Mouse (Mus musculus): Measurements from ENCODE around the gene Pdlim7.
A peak's percentile ranks its signal among the peaks of the same experiment; 100 is the strongest.

The Pdlim7 gene

GRCm38 (mm10) chr13:55522730-55523129 lies 9.3 kb upstream of the Pdlim7 start:
- DNase-seq (ENCODE audit: low read depth, low spot score) = no peak

- DNase-seq (ENCODE audit: low read depth, low spot score) = no peak
Observed at GRCm38 (mm10) chr13:55519606-55520005, 6.1 kb upstream of the Pdlim7 start.

GRCm38 (mm10) chr13:55516955-55517354 lies 3.5 kb upstream of the Pdlim7 start:
- peak; percentile 76 for DNase-seq (ENCODE audit: low read depth, low spot score)

- no peak for DNase-seq (ENCODE audit: low read depth, low spot score)
Observed at GRCm38 (mm10) chr13:55513828-55514227, 352 bp upstream of the Pdlim7 start.

GRCm38 (mm10) chr13:55512379-55513031 lies 971 bp downstream of the Pdlim7 start:
- peak; percentile 87 for DNase-seq (ENCODE audit: low read depth, low spot score)

- DNase-seq (ENCODE audit: low read depth, low spot score) = no peak
Observed at GRCm38 (mm10) chr13:55511492-55511861, 2.0 kb downstream of the Pdlim7 start.

- peak; percentile 82 for DNase-seq (ENCODE audit: low read depth, low spot score)
Observed at GRCm38 (mm10) chr13:55510668-55511491, 2.6 kb downstream of the Pdlim7 start.

GRCm38 (mm10) chr13:55510332-55510667 lies 3.2 kb downstream of the Pdlim7 start:
- DNase-seq (ENCODE audit: low read depth, low spot score) = no peak

- no peak for DNase-seq (ENCODE audit: low read depth, low spot score)
Observed at GRCm38 (mm10) chr13:55508531-55508930, 4.9 kb downstream of the Pdlim7 start.

GRCm38 (mm10) chr13:55507877-55508276 lies 5.6 kb downstream of the Pdlim7 start:
- no peak for DNase-seq (ENCODE audit: low read depth, low spot score)

GRCm38 (mm10) chr13:55506697-55507096 lies 6.8 kb downstream of the Pdlim7 start:
- peak; percentile 77 for DNase-seq (ENCODE audit: low read depth, low spot score)

GRCm38 (mm10) chr13:55505810-55506209 lies 7.7 kb downstream of the Pdlim7 start:
- DNase-seq (ENCODE audit: low read depth, low spot score) = no peak

GRCm38 (mm10) chr13:55504390-55504789 lies 9.1 kb downstream of the Pdlim7 start:
- no peak for DNase-seq (ENCODE audit: low read depth, low spot score)

- DNase-seq (ENCODE audit: low read depth, low spot score) = no peak
Observed at GRCm38 (mm10) chr13:55502405-55502804, 11.1 kb downstream of the Pdlim7 start.

- no peak for DNase-seq (ENCODE audit: low read depth, low spot score)
Observed at GRCm38 (mm10) chr13:55500575-55500974, 12.9 kb downstream of the Pdlim7 start.

- DNase-seq (ENCODE audit: low read depth, low spot score) = no peak
Observed at GRCm38 (mm10) chr13:55498906-55499305, 14.6 kb downstream of the Pdlim7 start.

- DNase-seq (ENCODE audit: low read depth, low spot score) = no peak
Observed at GRCm38 (mm10) chr13:55496661-55497060, 16.8 kb downstream of the Pdlim7 start.

- DNase-seq (ENCODE audit: low read depth, low spot score) = no peak
Observed at GRCm38 (mm10) chr13:55495702-55496101, 17.8 kb downstream of the Pdlim7 start.

GRCm38 (mm10) chr13:55494883-55495621 lies 18.4 kb downstream of the Pdlim7 start:
- peak; percentile 89 for DNase-seq (ENCODE audit: low read depth, low spot score)

GRCm38 (mm10) chr13:55494257-55494656 lies 19.2 kb downstream of the Pdlim7 start:
- DNase-seq (ENCODE audit: low read depth, low spot score) = no peak

GRCm38 (mm10) chr13:55487578-55488498 lies 25.6 kb downstream of the Pdlim7 start, which contains the start of gene Dbn1:
Dbn1 (minus strand) TSS chr13:55488111.
- no peak for DNase-seq (ENCODE audit: low read depth, low spot score)
